Comparison of ENCODE assay signal across 8 mouse cellular contexts in genomic region chr17:32965623-32966290, GRCm38 (mm10). TPM values are rescaled to one million over a fixed set of nuclear protein-coding genes. Genes with fewer than 3 reads are reported as not detected.
DNase-seq lines count a peak whose midpoint lies in the region; ATAC-seq and TF ChIP-seq lines count a peak whose summit lies in the region.

TSS of gene Zfp472 (plus strand) at chr17:32965814.

- no peaks in the 10 kb centered on the region; the same call in 1 of the 2 replicates for H3K4me1 ChIP-seq in bone marrow, adult 2 months (ENCODE audit: control insufficient read depth, insufficient read depth, low read length)
- peaks cover 12% of the 10 kb centered on the region for H3K4me1 ChIP-seq in embryonic facial prominence, embryonic 15.5 days
- H3K4me1 ChIP-seq in limb, embryonic 14.5 days (ENCODE audit: control insufficient read depth, insufficient read depth, low read length), result peaks cover 12% of the 10 kb centered on the region
- peaks cover 8% of the 10 kb centered on the region for H3K4me1 ChIP-seq in midbrain, postnatal 0 days (ENCODE audit: insufficient read depth, low read length)

- TF ChIP-seq CTCF in bone marrow, adult 2 months (IDR thresholded peaks at IDR 0.05; ENCODE audit: control insufficient read depth, insufficient read depth, low read length), result peak; percentile 13; the same call in 1 of the 2 replicates
- no peak for TF ChIP-seq CTCF in midbrain, postnatal 0 days (IDR thresholded peaks at IDR 0.05)

- ATAC-seq in embryonic facial prominence, embryonic 15.5 days (ENCODE audit: insufficient number of reproducible peaks, low FRiP score, low TSS enrichment, low read depth), result peak; percentile 98
- ATAC-seq in limb, embryonic 14.5 days (ENCODE audit: low FRiP score, low read depth), result peak; percentile 99
- peak; percentile 100 for ATAC-seq in midbrain, postnatal 0 days (ENCODE audit: low FRiP score)

- H3K4me2 ChIP-seq in embryonic facial prominence, embryonic 15.5 days (replicated peaks), result peak within 1 kb of the TSS; percentile 60
- peak within 1 kb of the TSS; percentile 82 for H3K4me2 ChIP-seq in limb, embryonic 14.5 days (replicated peaks; ENCODE audit: low read depth, low read length, severe bottlenecking)
- peak within 1 kb of the TSS; percentile 83 for H3K4me2 ChIP-seq in midbrain, postnatal 0 days (ENCODE audit: low read depth, low read length, poor library complexity, severe bottlenecking)

- H3K4me3 ChIP-seq in bone marrow, adult 2 months (replicated peaks; ENCODE audit: control insufficient read depth, low read depth, low read length), result peak within 1 kb of the TSS; percentile 99
- H3K4me3 ChIP-seq in embryonic facial prominence, embryonic 15.5 days (replicated peaks), result peak within 1 kb of the TSS; percentile 86
- peak within 1 kb of the TSS; percentile 84 for H3K4me3 ChIP-seq in limb, embryonic 14.5 days (replicated peaks; ENCODE audit: low read length)
- H3K4me3 ChIP-seq in midbrain, postnatal 0 days (ENCODE audit: low read depth, low read length), result peak within 1 kb of the TSS; percentile 80

- 0 out of 2 replicates have a peak, but pooled peaks have one; percentile 27 for TF ChIP-seq POLR2A in bone marrow, adult 2 months (IDR thresholded peaks at IDR 0.05; ENCODE audit: borderline replicate concordance, control insufficient read depth, low read depth, low read length)
- no peak for TF ChIP-seq POLR2A in limb, embryonic 14.5 days (IDR thresholded peaks at IDR 0.05; ENCODE audit: borderline replicate concordance, extremely low read depth, insufficient read depth, insufficient read length)

- no peaks in the 10 kb centered on the region for H3K36me3 ChIP-seq in embryonic facial prominence, embryonic 15.5 days
- H3K36me3 ChIP-seq in limb, embryonic 14.5 days (ENCODE audit: control insufficient read depth, insufficient read depth, low read length), result no peaks in the 10 kb centered on the region
- no peaks in the 10 kb centered on the region for H3K36me3 ChIP-seq in midbrain, postnatal 0 days (ENCODE audit: insufficient read depth, low read length)

- H3K9me3 ChIP-seq in embryonic facial prominence, embryonic 15.5 days (replicated peaks), result no peaks in the 10 kb centered on the region
- no peaks in the 10 kb centered on the region for H3K9me3 ChIP-seq in limb, embryonic 14.5 days (ENCODE audit: control insufficient read depth, low read length)
- no peaks in the 10 kb centered on the region for H3K9me3 ChIP-seq in midbrain, postnatal 0 days (ENCODE audit: low read length)

- H3K9ac ChIP-seq in embryonic facial prominence, embryonic 15.5 days, result peak within 1 kb of the TSS; percentile 64
- peak within 1 kb of the TSS; percentile 74 for H3K9ac ChIP-seq in limb, embryonic 14.5 days (ENCODE audit: low read depth, low read length, severe bottlenecking)
- peak within 1 kb of the TSS; percentile 73 for H3K9ac ChIP-seq in midbrain, postnatal 0 days (replicated peaks; ENCODE audit: low read length, poor library complexity, severe bottlenecking)

- whole genome bisulfite sequencing in bone marrow, adult 2 months, result under 1% methylated on average over 33 of the region's 33 CpGs
- WGBS in embryonic facial prominence, embryonic 15.5 days, result under 1% methylated on average over 33 of the region's 33 CpGs
- WGBS in limb, embryonic 14.5 days, result 2% methylated on average over 32 of the region's 33 CpGs
- WGBS in midbrain, postnatal 0 days, result under 1% methylated on average over 33 of the region's 33 CpGs

- DNase-seq in 416B (ENCODE audit: low read depth), result peak; percentile 94
- peak; percentile 98 for DNase-seq in heart, adult 8-10 months (ENCODE audit: low spot score)
- DNase-seq in kidney, adult 9 months, result peak; percentile 96
- DNase-seq in limb, embryonic 14.5 days (ENCODE audit: low spot score), result peak; percentile 96
- DNase-seq in midbrain, postnatal 0 days (ENCODE audit: low spot score), result peak; percentile 94
- DNase-seq in spleen, postnatal 14 days (ENCODE audit: low spot score in 2 of 2), result peak; percentile 69 to 83

- no peaks in the 10 kb centered on the region for H3K27me3 ChIP-seq in embryonic facial prominence, embryonic 15.5 days
- no peaks in the 10 kb centered on the region for H3K27me3 ChIP-seq in limb, embryonic 14.5 days (ENCODE audit: control insufficient read depth, insufficient read depth, low read length)
- no peaks in the 10 kb centered on the region for H3K27me3 ChIP-seq in midbrain, postnatal 0 days (ENCODE audit: insufficient read depth, low read length)

- peak within 1 kb of the TSS; percentile 59 for H3K27ac ChIP-seq in bone marrow, adult 2 months (ENCODE audit: control insufficient read depth, insufficient read depth, low read depth, low read length, poor library complexity)
- H3K27ac ChIP-seq in embryonic facial prominence, embryonic 15.5 days (replicated peaks), result peak within 1 kb of the TSS; percentile 94
- H3K27ac ChIP-seq in limb, embryonic 14.5 days (replicated peaks; ENCODE audit: low read depth, low read length), result peak within 1 kb of the TSS; percentile 85
- H3K27ac ChIP-seq in midbrain, postnatal 0 days (ENCODE audit: low read depth, low read length), result peak within 1 kb of the TSS; percentile 69

RNA-seq across cellular contexts. Expression of gene Zfp472, which starts in this region (rescaled TPM):
- 3.8 and 13.6 TPM in 2 replicates for polyA plus RNA-seq in bone marrow, adult 2 months (2011; ENCODE audit: insufficient read depth, insufficient read length, low replicate concordance, missing spikeins)
- 10.5 and 11.2 TPM in 2 replicates for polyA plus RNA-seq in embryonic facial prominence, embryonic 15.5 days (2015; fragmentation: Nextera tagmentation; extraction: Ambion mirVana)
- 1 to 10 TPM; 2.0 to 2.9 (median 2.4) TPM for total RNA-seq in heart, adult 8-10 months (2022)
- 4.0 and 5.2 TPM in 2 replicates for polyA plus RNA-seq in limb, embryonic 14.5 days (2012; rRNA removed)
- polyA plus RNA-seq in limb, embryonic 14.5 days (2014; fragmentation: Nextera tagmentation; extraction: Ambion mirVana), result 11.1 and 11.6 TPM in 2 replicates
- 4.2 and 5.7 TPM in 2 replicates for total RNA-seq in midbrain, postnatal 0 days (2014; rRNA removed)
- polyA plus RNA-seq in midbrain, postnatal 0 days (2015; fragmentation: Nextera tagmentation; extraction: Ambion mirVana), result 6.1 TPM in 2 replicates

Comparison
In these comparisons a context has a peak if more than half of its experiments do, and no peak if none do; other contexts are left out.
1. Peak in every context shown above with its lines: DNase-seq, ATAC-seq, H3K4me3 ChIP-seq and H3K27ac ChIP-seq.